Mouse (Mus musculus) small intestine, adult 2 months (tissue): ENCODE results near the gene Lce3a. TPM values are rescaled to one million over a fixed set of nuclear protein-coding genes. Genes with fewer than 3 reads are reported as not detected.
A peak's percentile ranks its signal among the peaks of the same experiment; 100 is the strongest.

Experiments used
- H3K27ac ChIP-seq: fragments of 200-500 bp; 2 replicates; pipeline ENCODE4 v1.5.1; 2012; ENCODE audit warnings: low read depth, low read length, control low read depth, inconsistent platforms; ENCODE audit not compliant: insufficient read depth
- H3K27me3 ChIP-seq: fragments of 200-500 bp; 2 replicates; pipeline ENCODE4 v1.6.1; 2012; ENCODE audit warnings: mild to moderate bottlenecking, moderate library complexity, low read length, inconsistent platforms; ENCODE audit not compliant: control insufficient read depth, insufficient read depth
- H3K36me3 ChIP-seq: fragments of 200-500 bp; 2 replicates; pipeline ENCODE4 v1.6.1; 2012; ENCODE audit warnings: mild to moderate bottlenecking, low read length, control low read depth, inconsistent platforms; ENCODE audit not compliant: control insufficient read depth, insufficient read depth
- H3K4me1 ChIP-seq: fragments of 200-500 bp; 2 replicates; pipeline ENCODE4 v1.6.1; 2012; ENCODE audit warnings: low read length, inconsistent platforms, mixed read lengths; ENCODE audit not compliant: control insufficient read depth, insufficient read depth, insufficient read length
- H3K4me3 ChIP-seq: fragments of 200-500 bp; 2 replicates; pipeline ENCODE4 v1.5.1; 2012; ENCODE audit warnings: low read depth, mild to moderate bottlenecking, control low read depth, inconsistent platforms, low read length, moderate library complexity
- CTCF ChIP-seq: fragments of 200-500 bp; IDR thresholded peaks from 2 replicates; pipeline ENCODE4 v1.5.1; 2012; ENCODE audit warnings: low read depth, mild to moderate bottlenecking, control low read depth, inconsistent platforms, low read length, moderate library complexity, mixed read lengths; ENCODE audit not compliant: insufficient replicate concordance, insufficient read length; ENCODE audit errors: extremely low read depth
- POLR2A ChIP-seq: fragments of 200-500 bp; IDR thresholded peaks from 2 replicates; pipeline ENCODE4 v1.6.1; 2012; ENCODE audit warnings: low read depth, mild to moderate bottlenecking, control low read depth, inconsistent platforms, low read length, moderate library complexity
- WGBS: fragments of 180-500 bp; shearing (Covaris S2); methylation state at CpG from one replicate; pipeline ENCODE4 v1.1.7; 2018; 5-methylcytosine and 5-hydroxymethylcytosine counted together
- polyA plus RNA-seq: library from polyadenylated mRNA; depleted of rRNA; stranded (reverse); fragments of >200 nt; gene quantifications from 2 replicates; pipeline ENCODE4 v1.2.3, GENCODE M21; 2012; rRNA removed

Gene Lce3a
- polyA plus RNA-seq, 1 experiment, result not detected

DNA sequence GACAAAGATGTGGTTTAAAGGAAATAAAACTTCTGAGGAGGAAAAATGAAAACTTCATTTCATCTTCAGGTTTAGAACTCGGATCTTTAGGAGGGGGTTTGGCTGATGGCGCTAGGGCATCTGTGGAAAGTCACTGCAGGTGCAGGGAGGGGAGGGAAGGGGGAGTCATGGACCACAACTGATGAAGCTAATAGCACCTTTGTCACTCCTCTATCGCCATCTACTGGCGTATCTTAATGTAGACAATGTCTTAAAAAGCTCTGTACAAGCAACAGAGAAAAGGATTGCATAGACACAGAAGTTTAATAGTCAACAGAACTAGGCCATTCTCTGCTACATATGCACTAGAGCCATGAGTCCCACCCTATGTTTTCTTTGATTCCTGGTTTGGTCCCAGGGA, 22.4 kb downstream of the Lce3a start:
- H3K27me3 ChIP-seq, result no peaks in the 10 kb centered on the region
- no peaks in the 10 kb centered on the region for H3K36me3 ChIP-seq
- no peak overlapping the region for H3K27ac ChIP-seq
- H3K4me3 ChIP-seq, result no peak overlapping the region
- TF ChIP-seq POLR2A, result no peak
- TF ChIP-seq CTCF, result no peak
- 26% methylated on average over 4 of the region's 4 CpGs for WGBS
- H3K4me1 ChIP-seq, result no peaks in the 10 kb centered on the region

DNA sequence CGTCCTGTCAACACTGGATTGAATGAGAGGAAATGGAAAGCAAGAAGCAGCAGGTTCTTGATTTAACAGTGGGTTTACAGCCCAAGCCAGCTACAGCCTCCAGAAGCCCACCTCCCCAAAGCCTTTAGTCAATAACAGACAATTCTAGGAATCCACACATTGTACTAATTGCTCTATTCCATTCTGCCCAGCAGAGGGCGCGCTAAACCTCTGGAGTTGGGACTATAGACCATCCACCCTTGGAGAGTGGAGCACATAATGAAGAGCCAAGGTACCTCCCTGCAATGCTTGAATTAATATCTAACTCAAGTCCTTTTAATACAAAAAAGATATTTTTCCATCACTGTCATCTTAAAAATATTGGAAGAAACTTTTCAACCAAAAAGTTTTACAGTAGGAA, 23.0 kb downstream of the Lce3a start:
- H3K36me3 ChIP-seq, result no peaks in the 10 kb centered on the region
- 27% methylated on average over 3 of the region's 3 CpGs for WGBS
- no peak overlapping the region for H3K27ac ChIP-seq
- TF ChIP-seq POLR2A, result no peak
- peak; percentile 48; the same call in 1 of the 2 replicates for TF ChIP-seq CTCF
- H3K4me1 ChIP-seq, result no peaks in the 10 kb centered on the region
- no peak overlapping the region for H3K4me3 ChIP-seq
- H3K27me3 ChIP-seq, result no peaks in the 10 kb centered on the region

DNA sequence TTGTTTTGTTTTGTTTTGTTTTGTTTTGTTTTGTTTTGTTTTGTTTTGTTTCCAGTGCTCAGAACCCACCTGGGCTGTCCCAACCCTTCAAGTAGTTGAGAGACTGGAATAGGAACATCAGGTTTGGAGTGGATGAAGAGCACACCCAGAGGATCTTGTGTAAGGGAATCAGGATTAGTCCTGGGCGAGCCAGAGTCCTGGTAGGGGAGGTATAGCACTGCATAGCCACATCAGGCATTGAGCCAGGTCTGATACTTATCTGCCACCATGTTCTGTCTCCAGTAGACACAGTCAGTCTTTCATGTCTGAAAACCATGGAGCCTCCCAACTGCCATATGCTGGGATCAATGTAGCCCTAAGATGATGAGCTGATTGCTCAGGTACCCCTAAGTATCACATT, 31.5 kb downstream of the Lce3a start:
- H3K4me1 ChIP-seq, result no peaks in the 10 kb centered on the region
- TF ChIP-seq CTCF, result no peak
- H3K27ac ChIP-seq, result no peak overlapping the region

DNA sequence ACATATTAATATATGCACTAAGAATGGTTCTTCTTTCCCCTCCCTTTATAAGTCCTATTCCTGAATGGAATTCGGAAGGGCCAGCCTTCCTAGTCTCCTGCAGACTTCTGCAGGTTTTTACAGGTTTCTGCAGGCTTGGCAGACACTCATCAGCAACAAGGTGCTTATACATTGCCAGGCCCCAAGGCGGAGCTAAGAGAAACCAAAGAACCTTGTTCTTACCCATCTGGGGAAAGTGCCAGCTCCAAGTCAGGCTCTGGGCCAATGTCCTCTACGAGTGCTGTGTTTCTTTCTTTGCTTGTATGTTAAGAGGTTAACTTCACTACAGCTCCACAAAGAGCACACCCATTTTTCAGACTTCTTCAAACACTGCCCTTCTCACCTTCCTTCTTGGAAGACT, 32.0 kb downstream of the Lce3a start:
- Histone ChIP-seq H3K4me1 (no peaks in the 10 kb centered on the region), H3K36me3 (no peaks in the 10 kb centered on the region), H3K27me3 (no peaks in the 10 kb centered on the region), H3K27ac (no peak overlapping the region), H3K4me3 (no peak overlapping the region)
- TF ChIP-seq CTCF (no peak), POLR2A (no peak)
- 49% methylated on average over 3 of the region's 3 CpGs for WGBS

More for the DNA sequence above, 31.5 kb downstream of the Lce3a start:
- no peaks in the 10 kb centered on the region for H3K27me3 ChIP-seq
- no peak overlapping the region for H3K4me3 ChIP-seq
- 24% methylated on average over 1 of the region's 1 CpGs for WGBS
- no peaks in the 10 kb centered on the region for H3K36me3 ChIP-seq

Other genes with a start within 250 kb of the Lce3a start
- not detected in 2 replicates for gene Lce1c, start 247.0 kb downstream of the Lce3a start, polyA plus RNA-seq
- gene Lce1d, start 239.0 kb downstream of the Lce3a start, polyA plus RNA-seq, result not detected in 2 replicates
- gene Lce1e, start 217.2 kb downstream of the Lce3a start, polyA plus RNA-seq, result not detected in 2 replicates
- not detected in 2 replicates for gene Lce1f, start 205.9 kb downstream of the Lce3a start, polyA plus RNA-seq
- not detected in 2 replicates for gene Gm38119, start 187.1 kb downstream of the Lce3a start, polyA plus RNA-seq
- not detected in 2 replicates for gene Lce1g, start 173.9 kb downstream of the Lce3a start, polyA plus RNA-seq
- gene Lce1h, start 161.2 kb downstream of the Lce3a start, polyA plus RNA-seq, result not detected in 2 replicates
- gene Lce1i, start 147.3 kb downstream of the Lce3a start, polyA plus RNA-seq, result not detected in 2 replicates
- gene Lce1j, start 135.7 kb downstream of the Lce3a start, polyA plus RNA-seq, result not detected in 2 replicates
- not detected in 2 replicates for gene Lce1k, start 118.3 kb downstream of the Lce3a start, polyA plus RNA-seq
- not detected in 2 replicates for gene Kprp, start 99.0 kb downstream of the Lce3a start, polyA plus RNA-seq
- not detected in 2 replicates for gene Lce1l, start 74.9 kb downstream of the Lce3a start, polyA plus RNA-seq
- not detected in 2 replicates for gene 2310050C09Rik, start 56.0 kb downstream of the Lce3a start, polyA plus RNA-seq
- gene Lce3b, start 6.7 kb upstream of the Lce3a start, polyA plus RNA-seq, result not detected in 2 replicates
- gene Lce3c, start 18.3 kb upstream of the Lce3a start, polyA plus RNA-seq, result not detected in 2 replicates
- not detected in 2 replicates for gene Lce3d, start 31.2 kb upstream of the Lce3a start, polyA plus RNA-seq
- not detected in 2 replicates for gene Lce3e, start 40.8 kb upstream of the Lce3a start, polyA plus RNA-seq
- 0.63 TPM in 1 of 2 replicates, not detected in the other for gene Lce3f, start 66.0 kb upstream of the Lce3a start, polyA plus RNA-seq
- 0.19 TPM in 1 of 2 replicates, not detected in the other for gene Crct1, start 89.5 kb upstream of the Lce3a start, polyA plus RNA-seq
- not detected in 2 replicates for gene Lce1m, start 92.8 kb upstream of the Lce3a start, polyA plus RNA-seq
- gene Gm4858, start 142.6 kb upstream of the Lce3a start, polyA plus RNA-seq, result not detected in 2 replicates
- not detected in 2 replicates for gene Crnn, start 218.6 kb upstream of the Lce3a start, polyA plus RNA-seq